Mouse (Mus musculus): ENCODE data around the gene Hspg2. TPM values are rescaled to one million over a fixed set of nuclear protein-coding genes. Genes with fewer than 3 reads are reported as not detected.

Gene Hspg2
- polyA plus RNA-seq, 2 experiments from 2014 or later, result not detected

- ATAC-seq, result no peak
These were observed 34.2 kb downstream of the Hspg2 start for GRCm38 (mm10) chr4:137502801-137503200.

- ATAC-seq, result no peak
These were observed 35.0 kb downstream of the Hspg2 start for GRCm38 (mm10) chr4:137503509-137503971.

- ATAC-seq, result no peak
These were observed 38.1 kb downstream of the Hspg2 start for GRCm38 (mm10) chr4:137506629-137507028.

- ATAC-seq, result no peak
These were observed 41.0 kb downstream of the Hspg2 start for GRCm38 (mm10) chr4:137509528-137509927.

GRCm38 (mm10) chr4:137510021-137510696 is 41.6 kb downstream of the Hspg2 start:
- ATAC-seq, result no peak

GRCm38 (mm10) chr4:137512897-137513296 is 44.3 kb downstream of the Hspg2 start:
- ATAC-seq, result no peak

- ATAC-seq, result no peak
These were observed 49.6 kb downstream of the Hspg2 start for GRCm38 (mm10) chr4:137517989-137518691.

- ATAC-seq, result no peak
These were observed 50.2 kb downstream of the Hspg2 start for GRCm38 (mm10) chr4:137518746-137519145.

- no peak for ATAC-seq
These were observed 51.8 kb downstream of the Hspg2 start for GRCm38 (mm10) chr4:137520346-137520745.

GRCm38 (mm10) chr4:137521966-137522365 is 53.4 kb downstream of the Hspg2 start:
- ATAC-seq, result no peak

GRCm38 (mm10) chr4:137525426-137525825 is 56.9 kb downstream of the Hspg2 start:
- no peak for ATAC-seq

GRCm38 (mm10) chr4:137527368-137527767 is 58.8 kb downstream of the Hspg2 start:
- ATAC-seq, result no peak

- no peak for ATAC-seq
These were observed 59.3 kb downstream of the Hspg2 start for GRCm38 (mm10) chr4:137527872-137528271.

- ATAC-seq, result no peak
These were observed 71.8 kb downstream of the Hspg2 start for GRCm38 (mm10) chr4:137540356-137540755.

GRCm38 (mm10) chr4:137542968-137543367 is 74.4 kb downstream of the Hspg2 start:
- ATAC-seq, result no peak

- no peak for ATAC-seq
These were observed 77.0 kb downstream of the Hspg2 start for GRCm38 (mm10) chr4:137545568-137545967.

GRCm38 (mm10) chr4:137546003-137546525 is 77.5 kb downstream of the Hspg2 start:
- ATAC-seq, result no peak

- ATAC-seq, result no peak
These were observed 84.9 kb downstream of the Hspg2 start for GRCm38 (mm10) chr4:137553466-137553865.

- ATAC-seq, result no peak
These were observed 88.2 kb downstream of the Hspg2 start for GRCm38 (mm10) chr4:137556673-137557210.

GRCm38 (mm10) chr4:137569873-137570272 is 101.3 kb downstream of the Hspg2 start:
- no peak for ATAC-seq

GRCm38 (mm10) chr4:137574469-137574868 is 105.9 kb downstream of the Hspg2 start, which contains the start of gene Ldlrad2:
Ldlrad2 (minus strand) TSS chr4:137574569.
- ATAC-seq, result no peak

GRCm38 (mm10) chr4:137577486-137577885 is 108.9 kb downstream of the Hspg2 start:
- ATAC-seq, result no peak

GRCm38 (mm10) chr4:137578181-137578845 is 109.7 kb downstream of the Hspg2 start:
- no peak for ATAC-seq

All from activated CD4-positive, CD25-positive, alpha-beta regulatory T cell, adult 4 months (primary cell).